ENCODE assay signal across 15 mouse cellular contexts in genomic region chr19:57548093-57548492, GRCm38 (mm10).
"Had no signal": no experiment of that assay in that cellular context is flagged by ENCODE, and none has a peak within 500 bp of the region (broad histone marks: within the 10 kb centered on the region; RNA-seq: fewer than 3 reads in every experiment).

No protein-coding gene starts in this region.

- ATAC-seq: intestine, postnatal 0 days; midbrain, embryonic 16.5 days had no signal

- DNase-seq: layer of hippocampus, postnatal 36 days; liver, embryonic 13.5 days; lung, adult 2 months; thymus, adult 2 months; thymus, postnatal 14 days; thymus, postnatal 4 days had no signal

- H3K27ac ChIP-seq: kidney, postnatal 0 days; left cerebral cortex, adult 2 months; liver, embryonic 13.5 days; macrophage; midbrain, embryonic 12.5 days; neural tube, embryonic 13.5 days; stomach, embryonic 15.5 days had no signal

- H3K4me3 ChIP-seq: left cerebral cortex, adult 2 months; liver, embryonic 13.5 days; midbrain, embryonic 12.5 days; myocyte; neural tube, embryonic 13.5 days; stomach, embryonic 15.5 days had no signal

- H3K36me3 ChIP-seq: liver, embryonic 13.5 days; midbrain, embryonic 12.5 days; neural tube, embryonic 13.5 days; stomach, embryonic 15.5 days had no signal

- H3K27me3 ChIP-seq: liver, embryonic 13.5 days; neural tube, embryonic 13.5 days; stomach, embryonic 15.5 days had no signal

- H3K4me1 ChIP-seq: liver, embryonic 13.5 days; stomach, embryonic 15.5 days had no signal
